Mouse (Mus musculus): ENCODE data around the gene Ntng1. TPM values are rescaled to one million over a fixed set of nuclear protein-coding genes. Genes with fewer than 3 reads are reported as not detected.

Ntng1 gene
- total RNA-seq, 2 experiments from 2014 or later = 41.7 to 43.4 TPM

DNA sequence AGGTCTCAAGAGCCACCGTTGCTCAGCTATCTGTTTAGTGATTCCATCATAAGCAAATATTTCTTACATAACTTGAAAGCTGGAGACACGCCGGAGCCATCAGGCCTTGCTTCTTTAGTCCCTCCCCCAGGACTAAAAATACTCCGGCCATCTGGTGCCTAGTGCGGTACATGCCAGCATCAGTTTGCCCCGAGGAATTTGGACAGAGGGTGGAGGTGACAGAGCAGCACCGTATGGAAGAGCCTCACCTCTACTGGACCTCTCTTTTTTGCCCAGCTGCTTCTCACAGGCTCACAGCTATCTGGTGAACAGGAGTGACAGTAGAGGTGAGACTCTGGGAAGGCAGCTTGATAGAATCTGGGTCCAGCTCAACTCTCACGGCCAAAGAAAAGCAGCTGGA lies 211.6 kb downstream of the Ntng1 start:
- DNase-seq (ENCODE audit: low spot score in 2 of 2) = peak; percentile 60 to 84

DNA sequence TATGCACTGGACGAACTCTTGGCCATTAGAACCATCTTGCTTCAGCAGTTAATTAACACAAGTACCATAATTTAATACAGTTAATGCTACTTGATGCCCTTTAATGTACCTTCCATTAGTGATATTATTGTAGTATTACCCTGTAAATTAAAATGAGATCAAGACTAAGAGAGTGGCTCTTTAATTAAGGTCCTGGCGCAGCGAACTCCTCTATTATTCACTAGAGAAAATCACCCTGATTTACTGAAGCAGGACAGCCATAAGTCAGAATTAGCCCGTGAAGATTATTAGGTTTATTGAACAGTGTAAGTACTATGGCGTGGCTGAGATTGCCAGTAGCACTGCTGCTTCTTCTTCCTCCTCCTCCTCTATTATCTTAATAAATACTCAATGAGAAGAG lies 212.8 kb downstream of the Ntng1 start:
- no peak for DNase-seq (ENCODE audit: low spot score in 2 of 2)

DNA sequence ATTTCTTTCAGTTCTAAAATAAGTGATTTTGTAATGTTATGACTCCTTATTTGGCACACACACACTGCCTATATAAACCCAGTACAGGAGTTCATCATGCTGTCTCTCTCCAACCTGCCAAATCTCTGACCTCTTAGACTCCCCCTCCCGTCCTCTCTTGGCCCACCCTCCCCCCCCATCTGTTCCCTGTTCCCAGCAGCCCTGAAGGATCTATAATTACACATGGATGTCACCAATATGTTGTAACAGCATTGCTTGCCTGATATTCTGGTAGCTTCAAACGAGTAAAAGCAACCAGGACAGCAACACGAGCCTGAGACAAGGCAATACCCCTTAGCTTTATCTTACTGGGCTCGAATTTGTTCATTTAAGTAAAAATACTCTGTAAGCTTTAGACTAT lies 220.0 kb downstream of the Ntng1 start:
- DNase-seq (ENCODE audit: low spot score in 2 of 2) = peak in 1 of 2 experiments; percentile 58

DNA sequence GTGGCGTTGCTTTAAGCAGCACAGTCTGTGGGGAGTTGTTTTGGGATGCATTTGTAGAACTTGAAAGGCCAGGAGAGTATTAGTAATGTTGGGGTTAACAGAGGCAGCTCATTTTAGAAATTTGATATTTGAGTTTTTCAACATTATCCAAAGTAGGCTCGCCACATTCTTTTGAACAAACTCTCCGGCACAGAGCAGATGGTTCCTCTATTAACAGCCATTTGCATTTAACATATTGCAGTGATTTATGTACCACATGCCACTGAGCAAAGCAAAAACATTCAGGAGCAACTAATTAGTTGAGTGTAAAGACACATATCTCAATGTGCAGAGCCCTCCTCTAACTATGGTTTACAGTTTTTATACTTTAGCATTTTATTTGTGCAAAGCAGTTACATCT lies 224.8 kb downstream of the Ntng1 start:
- DNase-seq (ENCODE audit: low spot score in 2 of 2) = peak; percentile 64 to 80

DNA sequence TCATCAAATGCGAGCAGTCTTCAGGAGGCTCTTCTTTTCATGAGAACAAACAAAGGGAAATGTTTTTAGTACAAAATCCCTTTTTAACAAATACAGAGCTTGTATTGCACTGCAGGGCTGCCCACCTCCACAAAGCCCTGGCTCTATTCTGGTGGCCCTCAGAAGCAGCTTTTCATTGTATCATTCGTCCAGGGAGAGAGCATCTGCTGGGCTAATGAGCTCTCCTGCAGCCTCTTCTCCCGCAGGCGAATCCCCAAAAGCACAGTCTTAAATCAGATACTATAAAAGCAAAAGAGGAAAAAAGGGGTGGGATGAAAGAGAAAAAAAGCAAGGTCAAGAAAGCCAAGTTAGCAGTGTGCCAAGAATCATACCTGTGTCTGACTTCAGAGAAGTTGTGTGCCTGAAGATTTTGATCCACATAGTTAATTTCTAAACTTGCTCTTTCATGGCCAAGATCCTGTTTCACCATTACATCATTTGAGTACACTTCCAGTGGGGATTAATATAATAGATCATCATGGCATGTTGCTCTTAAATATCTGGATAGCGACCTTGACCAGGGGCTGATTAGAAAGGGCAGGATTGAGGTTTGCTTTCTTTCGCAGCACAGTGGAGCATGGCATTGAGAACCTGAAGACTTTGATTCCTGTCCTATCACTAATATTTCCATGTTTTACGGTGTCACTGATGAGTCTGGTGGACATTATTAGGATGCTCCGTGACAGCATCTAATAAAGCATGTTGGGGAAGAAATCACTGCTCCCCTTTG lies 225.7 kb downstream of the Ntng1 start:
- DNase-seq (ENCODE audit: low spot score in 2 of 2) = peak in 1 of 2 experiments; percentile 27

DNA sequence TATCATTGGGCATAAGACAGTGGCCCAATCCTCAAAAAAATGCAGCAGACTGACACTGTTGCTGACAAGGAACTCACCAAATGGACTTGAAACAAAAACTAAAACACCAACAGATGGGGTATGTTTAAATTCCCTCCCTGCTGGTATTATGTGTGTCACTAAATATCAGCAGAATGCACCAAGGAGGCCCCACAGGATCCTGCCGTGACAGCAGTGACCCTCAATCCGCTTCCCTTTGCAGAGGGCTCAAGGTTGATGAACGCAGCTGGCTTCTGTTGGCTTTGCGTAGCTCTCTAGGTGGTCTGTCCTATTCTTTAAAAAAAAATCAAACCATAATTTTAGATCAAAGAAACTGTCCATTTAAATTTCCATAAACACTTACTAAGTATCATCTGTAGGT lies 226.7 kb downstream of the Ntng1 start:
- no peak for DNase-seq (ENCODE audit: low spot score in 2 of 2)

DNA sequence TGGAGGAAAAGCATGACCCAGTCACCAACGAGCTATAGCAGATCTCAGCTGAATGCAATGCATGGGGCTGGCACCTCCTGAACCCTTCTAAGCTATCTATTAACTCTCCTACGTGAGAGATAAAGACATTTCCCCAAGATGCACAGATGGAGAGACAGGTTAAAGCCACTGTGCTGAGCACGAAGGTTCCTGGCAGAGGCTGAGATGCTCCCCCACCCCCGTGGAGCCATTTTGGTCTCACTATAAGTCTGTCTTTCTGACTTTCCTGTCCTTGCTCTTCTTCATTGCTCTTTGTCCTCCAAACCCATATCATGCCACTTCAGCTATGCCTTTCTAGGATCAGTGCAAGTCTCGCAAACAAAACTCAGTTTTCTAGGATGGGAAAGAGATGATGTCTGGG lies 229.6 kb downstream of the Ntng1 start:
- no peak for DNase-seq (ENCODE audit: low spot score in 2 of 2)

DNA sequence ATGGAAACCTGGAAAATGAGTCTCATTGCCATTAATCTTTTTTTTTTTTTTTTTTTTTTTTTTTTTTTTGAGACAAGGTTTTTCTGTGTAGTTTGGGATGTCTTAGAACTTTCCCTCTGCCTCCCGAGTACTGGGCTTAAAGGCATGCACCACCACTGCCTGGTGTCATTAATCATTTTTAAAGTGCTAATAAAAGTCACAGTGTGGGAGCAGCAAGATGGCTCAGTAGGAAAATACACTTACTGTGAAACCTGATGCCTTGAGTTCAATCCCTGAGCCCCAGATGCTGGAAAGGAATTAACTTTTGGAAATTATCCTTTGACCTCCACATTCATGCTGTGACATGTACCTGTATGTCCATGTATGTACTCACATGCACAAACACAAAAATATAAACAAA lies 253.2 kb downstream of the Ntng1 start:
- DNase-seq (ENCODE audit: low spot score in 2 of 2) = no peak

DNA sequence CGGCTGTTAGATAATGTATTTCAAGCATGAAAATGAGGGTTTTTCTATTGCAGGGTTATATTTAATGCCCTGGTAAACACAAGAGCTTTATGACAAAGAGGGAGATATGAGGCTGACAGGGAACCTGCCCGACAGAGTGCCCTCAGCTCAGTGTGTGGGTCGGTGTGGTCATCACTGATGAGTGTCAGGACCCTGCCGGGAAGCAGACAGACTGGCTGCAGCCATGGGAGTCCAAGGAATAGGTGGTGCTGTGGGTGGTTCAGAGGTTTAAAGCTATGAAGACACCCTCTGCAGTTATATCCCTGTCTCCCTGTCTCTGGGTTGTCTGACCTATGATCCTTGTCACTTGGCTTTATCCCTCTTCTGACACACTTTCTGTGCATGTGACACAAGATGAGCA lies 258.1 kb downstream of the Ntng1 start:
- no peak for DNase-seq (ENCODE audit: low spot score in 2 of 2)

DNA sequence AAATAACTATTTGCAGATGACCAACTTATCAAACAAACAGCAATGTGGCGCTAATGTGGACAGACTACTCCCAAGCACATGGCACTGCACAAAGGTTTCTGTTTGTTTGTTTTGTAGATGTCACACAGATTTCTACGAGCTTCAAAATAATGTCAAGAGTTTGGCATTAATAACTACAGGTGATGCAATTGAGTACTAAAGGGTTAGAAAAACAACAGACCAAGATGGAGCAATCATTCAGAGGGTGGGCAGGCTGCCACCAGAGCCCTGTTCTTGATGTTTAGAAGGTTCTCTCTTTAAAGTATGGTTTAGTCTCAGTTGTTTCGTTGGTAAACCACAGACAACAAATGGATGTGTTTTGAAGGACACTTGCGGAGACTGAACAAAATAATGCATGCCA lies 264.8 kb downstream of the Ntng1 start:
- DNase-seq (ENCODE audit: low spot score in 2 of 2) = no peak

DNA sequence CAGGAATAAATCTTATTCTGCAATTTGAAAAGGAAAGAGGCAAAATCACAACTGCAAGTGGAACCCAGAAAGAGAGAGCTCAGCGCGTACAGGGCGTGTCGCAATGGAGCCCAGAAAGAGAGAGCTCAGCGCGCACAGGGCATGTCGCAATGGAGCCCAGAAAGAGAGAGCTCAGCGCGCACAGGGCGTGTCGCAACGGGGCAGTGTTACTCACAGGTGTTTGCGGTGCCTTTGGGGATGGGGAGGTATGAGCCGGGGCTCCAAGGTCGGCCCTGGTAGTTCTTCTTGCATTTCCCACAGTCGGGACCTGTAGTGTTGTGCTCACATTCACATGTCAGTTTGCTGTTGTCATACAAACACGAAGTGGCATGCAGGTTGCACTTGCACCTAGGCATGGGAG lies 271.8 kb downstream of the Ntng1 start:
- DNase-seq (ENCODE audit: low spot score in 2 of 2) = no peak

DNA sequence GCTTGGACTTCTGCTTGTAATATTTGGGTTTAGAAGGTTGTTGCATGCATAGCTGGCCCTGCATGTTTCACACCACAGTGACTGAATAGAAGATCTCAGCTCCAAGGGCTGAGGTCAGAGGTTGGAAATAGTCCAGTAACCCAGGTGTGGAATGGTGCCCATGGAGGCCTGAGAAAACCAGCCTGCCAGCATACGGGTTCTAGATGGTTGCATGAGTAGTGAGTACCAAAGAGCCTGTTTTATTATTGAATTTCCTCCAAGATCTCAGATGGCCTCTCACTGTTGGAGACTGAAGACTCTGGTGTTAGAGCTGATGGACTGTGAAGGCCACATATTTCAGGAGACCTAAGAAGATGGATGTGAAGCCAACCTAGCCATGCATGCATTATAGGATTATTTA lies 285.5 kb downstream of the Ntng1 start:
- no peak for DNase-seq (ENCODE audit: low spot score in 2 of 2)

DNA sequence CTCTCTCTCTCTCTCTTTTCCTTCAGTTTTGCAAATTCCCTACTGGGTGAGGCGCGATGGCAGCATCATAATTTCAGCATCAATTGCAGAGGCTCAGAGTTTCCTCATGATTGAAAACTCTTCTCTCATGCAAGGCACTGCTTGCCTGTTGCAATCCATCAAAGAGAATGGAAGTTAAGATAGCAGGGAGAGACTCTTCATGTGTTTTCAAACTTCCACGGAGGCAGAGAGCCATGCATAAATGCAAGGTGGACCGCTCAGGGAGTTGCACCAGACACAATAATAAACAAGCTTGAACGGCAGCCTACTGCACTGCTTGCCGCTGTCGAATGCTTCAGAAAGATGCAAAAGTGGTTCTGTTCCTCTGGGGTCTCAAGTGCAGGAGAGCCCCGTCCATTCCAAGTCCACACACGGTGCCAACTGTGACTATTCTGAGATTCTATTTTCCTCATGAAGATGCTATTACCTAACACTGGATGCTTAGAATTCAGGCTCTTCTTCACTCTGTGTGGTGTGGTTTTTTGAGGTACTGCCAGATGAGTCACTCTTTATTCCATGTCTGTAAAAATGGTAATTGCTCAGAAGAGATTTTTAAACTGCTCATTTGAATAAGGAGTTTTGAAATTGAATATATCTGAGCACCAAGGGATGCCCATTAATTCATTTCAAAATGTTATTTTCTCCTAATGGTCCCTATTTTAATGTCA lies 289.2 kb downstream of the Ntng1 start:
- peak; percentile 9 to 57 for DNase-seq (ENCODE audit: low spot score in 2 of 2)

DNA sequence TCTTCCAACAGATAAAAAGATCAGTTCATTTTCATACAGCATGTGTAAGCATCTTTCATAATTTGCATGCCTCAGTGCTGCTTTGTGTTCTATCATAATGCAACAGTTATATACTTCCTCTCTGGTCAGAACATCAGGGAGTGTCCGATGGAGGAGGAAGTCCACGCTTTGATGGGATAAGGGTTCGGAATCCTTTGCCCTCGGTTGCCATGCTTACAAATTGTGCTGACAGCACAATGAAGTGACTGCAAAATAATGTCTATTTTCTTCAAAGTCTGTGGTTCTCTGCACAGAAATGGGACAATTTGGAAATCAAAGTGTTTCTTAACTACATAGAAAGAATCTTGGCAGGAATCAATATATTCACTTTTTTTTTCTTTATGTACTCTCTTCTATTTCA lies 297.2 kb downstream of the Ntng1 start:
- no peak for DNase-seq (ENCODE audit: low spot score in 2 of 2)

DNA sequence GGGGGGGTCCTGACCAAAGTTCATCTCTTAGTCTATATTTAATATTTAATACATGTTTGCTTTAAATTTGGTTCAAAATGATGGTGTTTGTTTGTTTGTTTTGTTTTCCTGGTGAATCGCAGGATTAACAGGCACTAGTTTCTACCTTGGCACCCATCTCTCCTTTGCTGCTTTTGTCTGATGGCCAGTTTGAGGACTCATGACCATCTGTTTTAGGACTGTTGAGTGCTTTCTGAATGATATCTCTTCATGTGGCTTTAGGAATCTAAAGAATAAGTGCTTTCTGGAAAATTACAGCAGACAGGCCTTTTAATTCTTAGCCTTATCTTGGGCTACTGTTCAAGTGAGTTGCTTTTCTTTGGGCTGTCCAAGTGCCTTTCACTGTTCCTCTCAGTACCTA lies 318.0 kb downstream of the Ntng1 start:
- no peak for DNase-seq (ENCODE audit: low spot score in 2 of 2)

DNA sequence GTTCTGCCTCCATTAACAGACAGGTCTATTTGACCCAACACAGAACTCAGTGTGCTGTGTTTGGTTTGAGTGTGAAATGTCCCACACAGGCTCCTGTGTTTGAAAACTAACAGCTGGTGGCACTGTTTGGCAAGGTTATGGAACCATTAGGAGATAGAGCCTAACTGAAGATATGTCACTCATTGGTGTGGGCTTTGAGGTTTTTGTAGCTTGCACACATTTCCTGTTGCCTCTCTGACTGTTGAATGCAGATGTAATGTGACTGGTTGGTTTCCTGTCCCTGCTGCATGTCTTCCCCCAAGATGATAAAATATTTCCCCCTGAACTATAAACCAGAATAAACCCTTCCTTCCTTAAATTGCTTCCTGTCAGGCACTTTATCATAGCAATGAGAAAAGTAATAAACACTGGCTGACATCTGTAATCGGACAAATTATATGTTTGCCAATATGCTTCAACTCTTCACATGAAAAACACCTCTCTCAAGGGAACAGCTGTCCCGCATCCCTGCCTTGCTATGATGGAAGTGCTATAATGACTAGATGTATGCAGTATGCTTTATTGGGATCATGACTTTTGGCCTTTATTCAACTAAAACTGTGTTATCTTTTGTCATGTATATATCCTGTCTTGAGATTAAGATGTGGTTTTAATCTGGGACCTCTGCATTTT lies 320.9 kb downstream of the Ntng1 start:
- DNase-seq (ENCODE audit: low spot score in 2 of 2) = no peak

DNA sequence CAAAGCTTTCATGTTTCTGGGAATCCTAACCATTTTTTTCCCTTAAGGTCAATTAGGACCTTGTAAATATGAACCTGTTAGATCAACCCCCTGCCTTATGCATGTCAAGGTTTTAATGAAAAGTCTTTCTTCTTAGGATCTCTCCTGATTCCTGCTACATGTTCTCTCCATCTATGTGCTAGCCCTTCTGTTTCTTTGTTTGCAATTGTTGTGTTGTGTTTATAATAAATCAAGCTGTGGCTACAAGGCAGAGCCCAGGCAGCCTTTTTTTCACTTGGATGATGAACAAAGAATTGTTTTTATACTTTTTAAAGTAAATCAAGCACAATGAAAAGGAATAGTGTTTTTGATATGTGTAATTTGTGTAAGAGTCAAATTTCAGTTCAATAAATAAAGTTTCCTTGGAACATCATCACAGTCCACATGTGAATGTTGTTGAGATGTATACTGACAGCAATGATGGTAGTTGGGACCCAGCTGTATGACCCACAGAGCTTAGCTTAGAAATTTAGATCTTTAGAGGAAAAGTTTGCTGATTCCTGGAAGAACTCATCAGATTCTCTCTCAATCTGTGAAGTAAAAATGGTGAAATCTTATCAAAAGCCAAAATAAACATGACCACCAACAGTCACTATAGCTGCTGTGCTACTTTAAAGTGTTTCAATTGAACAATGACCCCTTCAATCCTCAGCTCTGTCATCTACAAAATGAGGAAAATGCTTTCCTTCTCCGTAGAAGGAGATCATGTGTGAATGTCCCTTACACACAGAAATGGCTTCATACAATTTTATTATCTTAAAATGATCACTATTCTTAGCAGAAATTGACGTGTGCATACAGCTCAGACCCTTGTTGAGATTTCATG lies 324.8 kb downstream of the Ntng1 start:
- no peak for DNase-seq (ENCODE audit: low spot score in 2 of 2)

DNA sequence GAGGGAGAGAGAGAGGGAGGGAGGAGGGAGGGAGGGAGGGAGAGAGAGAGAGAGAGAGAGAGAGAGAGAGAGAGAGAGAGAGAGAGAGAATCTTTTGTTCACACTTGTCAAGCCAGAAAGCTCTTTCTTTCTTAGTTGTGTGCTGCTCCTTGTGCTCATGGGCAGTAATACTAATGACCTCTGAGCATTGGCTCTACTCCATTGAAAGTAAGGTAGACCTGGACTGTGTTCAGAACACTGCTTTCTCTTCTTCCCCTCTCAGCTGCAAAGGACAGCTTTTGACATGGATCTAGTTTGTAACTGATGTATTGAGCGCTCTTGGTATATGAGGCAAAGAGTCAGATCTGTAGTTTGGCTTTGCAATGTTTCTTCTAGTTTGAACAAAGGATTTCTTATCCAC lies 334.7 kb downstream of the Ntng1 start:
- DNase-seq (ENCODE audit: low spot score in 2 of 2) = no peak

DNA sequence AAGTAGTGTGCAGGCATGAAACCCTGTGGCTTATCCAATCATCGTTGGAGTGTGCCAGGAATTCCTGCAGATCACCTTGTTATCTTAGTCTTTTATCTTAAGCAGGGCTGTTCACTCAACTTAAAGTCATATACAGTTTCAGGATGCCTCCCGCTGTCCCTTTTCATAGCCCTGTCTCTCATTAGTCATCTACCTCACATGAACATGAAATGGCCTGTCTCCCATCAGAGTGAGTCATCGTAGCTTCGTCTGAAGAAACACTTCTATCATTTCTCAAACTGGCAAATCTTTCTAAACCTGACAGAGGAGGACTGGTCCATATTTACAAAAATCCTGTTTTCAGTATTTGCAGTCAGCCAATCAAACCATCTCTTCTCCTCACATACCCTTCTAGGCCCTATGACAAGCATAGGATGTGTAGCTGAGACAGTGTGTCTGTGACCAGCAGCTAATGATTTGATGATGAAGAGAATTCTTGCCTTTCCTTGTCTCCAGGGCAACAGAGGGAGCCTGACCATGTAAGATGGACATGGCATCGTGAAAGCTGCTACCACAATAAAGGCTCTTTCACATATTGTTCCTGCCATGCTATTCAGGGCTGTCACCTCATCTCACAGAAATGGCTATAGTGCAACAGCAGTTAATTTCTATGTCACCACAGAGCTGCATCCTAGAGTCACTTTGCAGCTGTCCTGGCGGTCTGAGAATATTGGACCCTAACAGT lies 336.4 kb downstream of the Ntng1 start:
- no peak for DNase-seq (ENCODE audit: low spot score in 2 of 2)

DNA sequence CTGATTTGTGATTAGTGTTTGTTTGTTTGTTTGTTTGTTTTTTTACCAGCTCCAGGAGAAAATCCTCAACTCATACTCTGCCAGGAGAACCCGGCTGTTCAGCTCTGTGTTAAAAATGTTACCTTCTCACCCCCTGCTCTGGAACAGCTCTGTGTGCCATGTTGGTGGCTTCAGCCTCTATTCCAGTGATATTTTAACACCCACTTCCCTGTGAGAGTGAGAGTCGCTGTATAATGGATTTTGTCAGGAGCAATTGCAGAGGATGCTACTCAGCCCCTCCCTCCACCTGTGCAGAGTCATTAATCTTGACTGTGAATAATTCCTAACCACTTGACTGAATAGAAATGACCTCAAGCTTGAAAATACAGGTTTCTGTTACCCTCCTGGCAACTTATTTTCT lies 339.7 kb downstream of the Ntng1 start:
- no peak for DNase-seq (ENCODE audit: low spot score in 2 of 2)

DNA sequence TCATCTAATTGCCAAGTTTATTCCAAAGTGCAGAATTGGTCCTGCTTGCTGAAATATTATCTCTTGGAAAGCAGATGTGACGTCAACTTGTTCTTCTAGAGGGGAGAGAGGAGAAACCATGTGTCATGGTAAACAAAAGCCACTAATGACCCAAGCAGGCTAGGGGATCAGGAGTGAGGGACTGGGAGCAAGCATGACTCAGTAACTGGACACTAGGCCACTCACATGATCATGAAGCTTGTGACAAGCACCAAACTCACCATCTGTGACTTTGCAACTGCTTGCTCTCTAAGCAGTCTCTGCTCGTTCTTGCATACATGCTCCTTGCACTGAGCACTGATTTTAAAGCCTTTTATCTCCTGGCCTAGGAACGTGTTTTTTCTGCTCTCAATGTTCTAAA lies 340.2 kb downstream of the Ntng1 start:
- no peak for DNase-seq (ENCODE audit: low spot score in 2 of 2)
